Mouse (Mus musculus) kidney, adult 18-20 months (tissue): Measurements from ENCODE around the gene Atf2.

Experiments used
- DNase-seq: peaks from one replicate; pipeline ENCODE4 v3.0.0; 2021

The Atf2 gene

DNA sequence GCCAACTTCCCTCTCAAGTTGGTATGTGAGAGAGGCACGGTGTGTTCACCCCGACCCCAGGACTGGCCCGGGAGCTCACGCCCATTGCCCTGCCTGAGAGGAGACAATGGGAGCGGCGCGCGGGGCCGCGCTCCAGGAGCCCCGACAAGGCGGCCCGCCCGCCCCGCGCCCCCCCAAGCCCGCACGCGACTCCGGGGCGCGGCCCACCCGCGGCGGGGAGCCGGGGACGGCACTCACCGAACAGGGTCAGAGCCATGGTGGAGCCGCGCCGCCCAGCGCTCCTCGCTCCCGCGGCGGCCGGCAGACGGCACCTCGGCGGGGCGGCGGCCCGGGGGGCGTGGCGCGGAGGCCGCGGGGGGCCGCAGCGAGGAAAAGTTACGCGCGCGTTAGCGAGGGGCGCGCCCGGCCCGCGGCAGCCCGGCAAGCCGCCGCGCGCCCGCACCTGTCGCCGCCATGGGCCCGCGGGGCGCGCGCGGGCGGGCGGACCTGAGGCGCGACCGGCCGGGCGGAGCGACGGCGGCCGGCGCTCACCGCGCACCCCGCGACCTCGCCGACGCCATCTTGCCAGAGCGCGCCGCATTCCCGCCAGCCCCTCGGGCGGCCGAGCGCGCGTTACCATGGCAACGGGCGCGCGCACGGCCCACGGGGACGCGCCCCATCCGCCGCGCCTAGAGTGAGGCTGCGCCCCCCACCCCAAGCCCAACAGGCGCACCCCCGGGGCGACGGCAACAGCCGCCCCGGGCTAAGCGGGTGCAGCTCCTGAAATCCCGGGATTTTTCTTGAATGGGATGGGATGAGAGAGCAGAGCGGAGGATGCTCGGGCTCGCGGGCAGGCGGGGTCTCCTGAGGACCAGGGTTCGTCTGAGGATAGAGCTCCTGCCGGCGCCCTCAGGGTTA is 117.4 kb downstream of the Atf2 start, which contains the start of gene Chn1:
Gene Chn1 (minus strand): TSS at position 561 of the 897 bp plus-strand sequence.
- peak; percentile 52 for DNase-seq

DNA sequence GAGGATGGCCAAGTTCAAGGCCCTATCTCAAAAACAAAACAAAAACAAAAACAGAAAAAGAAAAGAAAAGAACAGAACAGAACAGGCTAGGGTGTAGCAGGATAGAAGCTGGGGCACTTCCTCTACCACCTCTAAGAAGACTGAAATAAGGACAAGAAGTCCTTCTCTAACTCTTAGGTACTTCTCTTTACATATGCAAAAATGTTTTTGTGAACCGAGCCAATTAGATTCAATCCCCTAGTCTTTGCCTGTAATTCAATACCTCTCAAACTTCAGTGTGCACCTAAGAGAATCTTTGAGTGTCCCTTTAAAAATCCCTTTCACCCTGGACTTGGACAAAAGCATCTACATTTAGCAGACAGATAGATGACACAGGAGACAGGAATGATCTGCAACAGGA is 119.5 kb downstream of the Atf2 start:
- no peak for DNase-seq

DNA sequence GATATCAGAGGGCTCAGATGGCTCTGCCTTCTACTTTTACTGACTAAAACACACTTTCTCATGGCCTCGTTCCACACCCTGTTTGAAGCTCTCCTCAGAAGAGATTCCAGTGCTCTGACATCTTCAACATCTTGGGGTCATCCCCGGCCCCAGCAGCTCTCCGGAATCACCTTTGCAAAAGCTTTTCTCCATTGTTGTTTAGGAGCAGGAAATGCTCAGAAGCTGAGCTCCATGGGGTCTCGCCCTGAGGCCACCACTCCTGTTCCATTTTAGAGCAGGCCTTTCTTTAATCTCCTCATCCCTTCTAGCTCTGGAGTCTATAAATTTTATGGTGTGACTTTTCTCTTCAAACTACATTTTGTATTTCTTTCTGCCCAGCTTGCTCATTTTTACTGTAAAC is 123.8 kb downstream of the Atf2 start:
- no peak for DNase-seq
